ENCODE assay signal across 25 mouse cellular contexts in genomic region chr10:42919786-42920185, GRCm38 (mm10). TPM values are rescaled to one million over a fixed set of nuclear protein-coding genes. Genes with fewer than 3 reads are reported as not detected.
DNase-seq lines count a peak whose midpoint lies in the region; ATAC-seq and TF ChIP-seq lines count a peak whose summit lies in the region.
"Had no signal": no experiment of that assay in that cellular context is flagged by ENCODE, and none has a peak within 500 bp of the region (broad histone marks: within the 10 kb centered on the region; RNA-seq: fewer than 3 reads in every experiment).

No protein-coding gene starts in this region.

- peak; percentile 6 for DNase-seq in forebrain, embryonic 11.5 days (ENCODE audit: low spot score)
- no peak for DNase-seq in forebrain, postnatal 0 days
- DNase-seq in heart, adult 11 months = peak; percentile 61
- peak; percentile 12 for DNase-seq in testis, postnatal 10 days (ENCODE audit: low spot score)
- no peak for DNase-seq in testis, postnatal 14 days (ENCODE audit: low spot score)
- peak; percentile 6 for DNase-seq in stomach, postnatal 0 days (ENCODE audit: low spot score)
- DNase-seq: adrenal gland, adult 8-10 months; adrenal gland, postnatal 14 days; adrenal gland, postnatal 36 days; B cell, adult 2 months; cerebellum, adult 11-12 months; cerebellum, adult 2 months; cerebellum, adult 9-10 months; cerebellum, postnatal 10 days; cerebellum, postnatal 25 days had no signal

- H3K27me3 ChIP-seq in forebrain, embryonic 11.5 days (ENCODE audit: control insufficient read depth, insufficient read depth, low read length) = no peaks in the 10 kb centered on the region
- H3K27me3 ChIP-seq in forebrain, postnatal 0 days (ENCODE audit: insufficient read depth, low read length) = no peaks in the 10 kb centered on the region
- H3K27me3 ChIP-seq in heart, embryonic 11.5 days (ENCODE audit: control insufficient read depth, insufficient read depth, low read length) = no peaks in the 10 kb centered on the region
- H3K27me3 ChIP-seq in stomach, postnatal 0 days (ENCODE audit: control insufficient read depth, insufficient read depth, low read length) = no peaks in the 10 kb centered on the region
- H3K27me3 ChIP-seq: CH12.LX; embryonic facial prominence, embryonic 12.5 days had no signal

- ATAC-seq in forebrain, embryonic 11.5 days (replicated peaks; ENCODE audit: low FRiP score) = no peak
- ATAC-seq in forebrain, postnatal 0 days = no peak
- ATAC-seq in heart, embryonic 11.5 days (replicated peaks; ENCODE audit: insufficient number of reproducible peaks, low FRiP score, low TSS enrichment) = no peak
- ATAC-seq in stomach, postnatal 0 days (ENCODE audit: low FRiP score, low TSS enrichment) = no peak
- ATAC-seq: activated CD4-positive, CD25-positive, alpha-beta regulatory T cell, adult 4 months; CD4-positive, CD25-positive, alpha-beta regulatory T cell, adult 4 months; forebrain, embryonic 14.5 days; Patski had no signal

- no peaks in the 10 kb centered on the region for H3K36me3 ChIP-seq in forebrain, embryonic 11.5 days (ENCODE audit: control insufficient read depth, insufficient read depth, low read length)
- no peaks in the 10 kb centered on the region for H3K36me3 ChIP-seq in forebrain, postnatal 0 days (ENCODE audit: insufficient read depth)
- no peaks in the 10 kb centered on the region for H3K36me3 ChIP-seq in heart, embryonic 11.5 days (ENCODE audit: control insufficient read depth, insufficient read depth, low read length)
- no peaks in the 10 kb centered on the region for H3K36me3 ChIP-seq in stomach, postnatal 0 days (ENCODE audit: control insufficient read depth, insufficient read depth, low read length)
- H3K36me3 ChIP-seq: embryonic facial prominence, embryonic 10.5 days; embryonic facial prominence, embryonic 12.5 days; forebrain, embryonic 12.5 days; G1E had no signal

- no peak overlapping the region for H3K4me3 ChIP-seq in forebrain, embryonic 11.5 days (ENCODE audit: low read depth, low read length)
- H3K4me3 ChIP-seq in forebrain, postnatal 0 days (ENCODE audit: low read depth, low read length) = no peak overlapping the region
- no peak overlapping the region for H3K4me3 ChIP-seq in heart, embryonic 11.5 days (ENCODE audit: low read depth, low read length)
- H3K4me3 ChIP-seq in stomach, postnatal 0 days (ENCODE audit: low read depth, low read length) = no peak overlapping the region
- H3K4me3 ChIP-seq: embryonic facial prominence, embryonic 10.5 days; embryonic facial prominence, embryonic 12.5 days; forebrain, embryonic 12.5 days had no signal

- no peak overlapping the region for H3K27ac ChIP-seq in forebrain, embryonic 11.5 days (ENCODE audit: low read depth, low read length)
- no peak overlapping the region for H3K27ac ChIP-seq in forebrain, postnatal 0 days (ENCODE audit: low read depth, low read length)
- H3K27ac ChIP-seq in heart, embryonic 11.5 days (ENCODE audit: low read depth, low read length) = no peak overlapping the region
- H3K27ac ChIP-seq in stomach, postnatal 0 days (replicated peaks) = no peak overlapping the region
- H3K27ac ChIP-seq: embryonic facial prominence, embryonic 10.5 days; embryonic facial prominence, embryonic 12.5 days; forebrain, embryonic 12.5 days had no signal

- WGBS in forebrain, embryonic 11.5 days = 94% methylated on average over 12 of the region's 12 CpGs
- WGBS in forebrain, postnatal 0 days = 95% methylated on average over 12 of the region's 12 CpGs
- 85% methylated on average over 12 of the region's 12 CpGs for WGBS in heart, embryonic 11.5 days (ENCODE audit: insufficient replicate concordance)
- 88% methylated on average over 12 of the region's 12 CpGs for WGBS in stomach, postnatal 0 days

- no peaks in the 10 kb centered on the region for H3K4me1 ChIP-seq in forebrain, embryonic 11.5 days (replicated peaks; ENCODE audit: control insufficient read depth, insufficient read depth, low read length)
- no peaks in the 10 kb centered on the region for H3K4me1 ChIP-seq in forebrain, postnatal 0 days (ENCODE audit: insufficient read depth)
- no peaks in the 10 kb centered on the region for H3K4me1 ChIP-seq in heart, embryonic 11.5 days (ENCODE audit: control insufficient read depth, insufficient read depth, low read length)
- H3K4me1 ChIP-seq in stomach, postnatal 0 days (replicated peaks; ENCODE audit: control insufficient read depth, insufficient read depth) = no peaks in the 10 kb centered on the region
- H3K4me1 ChIP-seq: embryonic facial prominence, embryonic 10.5 days; embryonic facial prominence, embryonic 12.5 days; forebrain, embryonic 12.5 days had no signal

- H3K9ac ChIP-seq in forebrain, embryonic 11.5 days (ENCODE audit: low read length) = no peak overlapping the region
- H3K9ac ChIP-seq in forebrain, postnatal 0 days = no peak overlapping the region
- no peak overlapping the region for H3K9ac ChIP-seq in heart, embryonic 11.5 days (ENCODE audit: low read depth, low read length)
- H3K9ac ChIP-seq in stomach, postnatal 0 days (ENCODE audit: low read length) = no peak overlapping the region
- H3K9ac ChIP-seq: embryonic facial prominence, embryonic 12.5 days; forebrain, embryonic 12.5 days had no signal

- no peak for TF ChIP-seq EP300 in stomach, postnatal 0 days (optimal IDR thresholded peaks at IDR 0.05)

- H3K4me2 ChIP-seq in forebrain, embryonic 11.5 days (ENCODE audit: low read depth, low read length, severe bottlenecking) = no peak overlapping the region
- H3K4me2 ChIP-seq in forebrain, postnatal 0 days (ENCODE audit: low read depth) = no peak overlapping the region
- H3K4me2 ChIP-seq in heart, embryonic 11.5 days = no peak overlapping the region
- H3K4me2 ChIP-seq in stomach, postnatal 0 days (replicated peaks; ENCODE audit: low read depth) = no peak overlapping the region
- H3K4me2 ChIP-seq: embryonic facial prominence, embryonic 12.5 days; forebrain, embryonic 12.5 days had no signal

- no peaks in the 10 kb centered on the region for H3K9me3 ChIP-seq in forebrain, embryonic 11.5 days (ENCODE audit: control insufficient read depth, low read length)
- H3K9me3 ChIP-seq in forebrain, postnatal 0 days (ENCODE audit: low read length) = no peaks in the 10 kb centered on the region
- no peaks in the 10 kb centered on the region for H3K9me3 ChIP-seq in heart, embryonic 11.5 days (replicated peaks; ENCODE audit: control insufficient read depth, low read length)
- H3K9me3 ChIP-seq in stomach, postnatal 0 days (ENCODE audit: control insufficient read depth, low read length) = no peaks in the 10 kb centered on the region
- H3K9me3 ChIP-seq: embryonic facial prominence, embryonic 12.5 days; forebrain, embryonic 12.5 days; G1E had no signal

- no peak for TF ChIP-seq CTCF in forebrain, postnatal 0 days (IDR thresholded peaks at IDR 0.05; ENCODE audit: low read depth)
- no peak for TF ChIP-seq CTCF in stomach, postnatal 0 days (IDR thresholded peaks at IDR 0.05; ENCODE audit: low read depth)

RNA-seq across cellular contexts. Expression of gene Scml4, which starts 59.6 kb away (rescaled TPM):
- 0.83 and 1.4 TPM in 2 replicates for polyA plus RNA-seq in forebrain, embryonic 11.5 days (2014; fragmentation: Nextera tagmentation; extraction: Ambion mirVana)
- 16.2 and 37.7 TPM in 2 replicates for total RNA-seq in forebrain, postnatal 0 days (2014; rRNA removed)
- polyA plus RNA-seq in forebrain, postnatal 0 days (2015; fragmentation: Nextera tagmentation; extraction: Ambion mirVana) = 3.6 and 8.5 TPM in 2 replicates
- 0.92 and 1.7 TPM in 2 replicates for polyA plus RNA-seq in heart, embryonic 11.5 days (2014; fragmentation: Nextera tagmentation; extraction: Ambion mirVana)
- 5.1 and 5.4 TPM in 2 replicates for polyA plus RNA-seq in stomach, postnatal 0 days (2015; fragmentation: Nextera tagmentation; extraction: Ambion mirVana)
- total RNA-seq: G1E had no signal
- polyA plus RNA-seq: G1E had no signal

Comparison
In these comparisons a context has a peak if more than half of its experiments do, and no peak if none do; other contexts are left out.
1. DNase-seq: peak in forebrain, embryonic 11.5 days (single experiment), heart, adult 11 months (single experiment), testis, postnatal 10 days (single experiment) and stomach, postnatal 0 days (single experiment); none in forebrain, postnatal 0 days (single experiment) and testis, postnatal 14 days (single experiment).